Mouse (Mus musculus): ENCODE results near the gene Ptprcap.
A peak's percentile ranks its signal among the peaks of the same experiment; 100 is the strongest.
"Not testable (repeated sequence)": the region's sequence is repeated elsewhere in the genome, so short reads cannot be mapped to it uniquely, and the experiment has no call there.

Ptprcap gene

DNA sequence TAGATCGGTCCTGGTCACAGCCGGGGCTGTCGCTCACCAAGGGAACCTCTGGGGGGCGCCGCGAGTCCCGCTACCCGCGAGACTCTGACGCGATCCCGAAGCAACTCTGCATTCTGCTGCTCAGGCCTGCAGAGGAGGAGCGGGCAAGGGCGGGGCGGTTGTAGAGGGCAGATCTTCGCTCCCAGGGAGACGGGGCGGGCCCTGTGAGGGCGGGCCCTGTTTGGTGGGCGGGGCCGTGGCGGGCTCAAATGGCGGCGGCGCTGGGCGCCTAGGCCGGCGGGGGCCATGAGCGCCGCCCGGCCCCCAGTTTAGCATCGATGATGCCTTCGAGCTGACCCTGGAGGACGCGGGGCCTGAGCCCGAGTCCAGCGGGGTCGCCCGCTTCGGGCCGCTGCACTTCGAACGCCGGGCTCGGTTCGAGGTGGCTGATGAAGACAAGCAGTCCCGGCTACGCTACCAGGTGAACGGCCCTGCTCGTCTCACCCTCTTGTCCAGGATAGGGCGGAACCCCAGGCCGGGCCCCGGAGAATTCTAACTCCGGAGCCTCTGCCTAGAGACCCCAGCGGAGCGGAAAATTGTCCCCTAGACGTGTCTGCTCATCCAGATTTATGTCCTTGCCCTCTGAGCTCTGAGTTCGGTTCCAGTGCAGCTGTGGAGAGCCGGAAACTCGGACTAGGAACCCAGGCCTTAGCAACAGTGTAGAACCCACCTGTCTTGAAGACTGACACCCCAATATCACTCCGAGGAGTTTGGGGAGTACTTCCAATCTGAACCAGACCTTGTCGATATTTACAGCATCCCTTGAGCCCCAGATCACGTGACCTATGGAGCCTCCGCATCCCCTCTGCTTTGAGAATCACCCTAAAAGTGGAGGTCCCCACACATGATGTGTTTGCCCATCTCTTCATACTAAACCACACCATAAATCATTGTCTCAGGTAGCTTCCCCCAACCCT, 27.4 kb upstream of the Ptprcap start, which contains the start of gene Aip:
Aip (minus strand) TSS at position 118 of the 956 bp plus-strand sequence.
- peak; percentile 98 for DNase-seq (ENCODE audit: low spot score)

DNA sequence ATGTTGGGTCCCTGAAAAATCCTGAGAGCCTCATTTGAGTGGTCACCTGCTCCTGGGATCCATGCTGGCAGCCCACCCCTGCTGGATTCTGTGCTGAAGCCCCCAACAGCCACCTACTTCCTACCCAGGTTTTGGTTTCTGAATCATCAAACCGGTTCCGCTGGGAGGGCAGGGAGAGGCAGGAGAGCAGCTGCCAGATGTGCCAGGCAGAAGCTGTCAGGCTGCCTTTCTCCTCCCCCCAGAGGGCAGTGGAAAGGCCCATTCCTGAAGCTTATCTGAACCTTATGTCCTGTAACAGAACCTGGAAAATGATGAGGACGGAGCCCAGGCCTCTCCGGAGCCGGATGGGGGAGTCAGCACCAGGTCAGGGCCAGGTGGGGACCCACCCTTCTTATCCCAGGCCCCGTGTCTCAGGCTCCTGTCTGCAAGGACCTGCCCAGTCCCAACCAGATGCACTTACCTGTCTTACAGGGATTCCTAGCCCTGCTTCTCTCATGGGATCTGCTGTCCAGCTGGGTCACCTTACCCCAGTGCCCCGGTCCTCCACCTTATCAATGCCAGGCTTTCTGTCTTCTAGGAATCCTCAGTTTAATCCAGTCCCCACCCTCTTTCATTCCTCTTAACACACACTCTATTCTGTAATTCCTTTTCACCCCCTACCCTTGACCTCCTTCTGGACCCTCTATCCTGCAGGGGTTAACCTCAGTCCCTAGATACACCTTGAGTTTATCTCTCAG, 26.5 kb upstream of the Ptprcap start:
- no peak for DNase-seq (ENCODE audit: low spot score)

DNA sequence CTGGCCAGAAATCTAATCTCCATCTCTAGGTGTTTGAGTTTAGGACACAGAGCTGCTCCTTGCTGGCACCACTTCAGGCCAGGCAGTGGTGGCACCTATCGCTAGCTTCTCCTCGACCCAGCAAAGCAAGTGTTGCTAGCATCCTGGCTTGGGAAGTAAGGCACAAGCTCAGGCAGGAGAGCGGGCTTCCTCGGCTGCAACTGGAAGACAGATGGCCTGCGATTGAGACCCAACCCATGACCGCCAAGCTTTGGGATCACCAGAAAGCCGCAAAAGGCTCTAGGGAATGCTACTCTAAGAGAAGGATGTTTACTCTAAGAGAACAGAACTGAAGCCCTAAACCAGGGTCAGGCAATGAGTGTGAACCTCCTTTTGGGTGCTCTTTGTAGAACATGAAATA, 23.9 kb upstream of the Ptprcap start:
- DNase-seq (ENCODE audit: low spot score), result no peak

DNA sequence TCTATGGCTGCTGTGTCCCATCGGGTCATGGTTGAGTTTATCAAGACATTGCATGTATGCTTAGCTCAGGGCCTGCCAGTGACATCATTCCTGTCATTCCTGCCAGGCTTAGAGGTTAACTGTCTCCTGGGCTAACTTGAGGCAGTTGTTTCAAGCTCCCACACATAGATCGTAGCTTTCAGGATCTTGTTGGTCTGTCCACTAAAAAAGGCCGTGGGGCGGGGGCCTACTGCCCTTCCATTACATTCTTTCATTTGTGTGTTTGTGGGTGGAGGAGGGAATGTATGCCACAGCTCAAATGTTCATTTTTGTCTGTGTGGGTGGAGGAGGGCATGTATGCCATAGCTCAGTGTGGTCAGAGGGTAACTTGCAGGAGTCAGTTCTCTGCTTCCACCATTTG, 23.3 kb upstream of the Ptprcap start:
- DNase-seq (ENCODE audit: low spot score), result no peak

GRCm38 (mm10) chr19:4131075-4131474, 22.3 kb upstream of the Ptprcap start:
- DNase-seq (ENCODE audit: low spot score), result no peak

DNA sequence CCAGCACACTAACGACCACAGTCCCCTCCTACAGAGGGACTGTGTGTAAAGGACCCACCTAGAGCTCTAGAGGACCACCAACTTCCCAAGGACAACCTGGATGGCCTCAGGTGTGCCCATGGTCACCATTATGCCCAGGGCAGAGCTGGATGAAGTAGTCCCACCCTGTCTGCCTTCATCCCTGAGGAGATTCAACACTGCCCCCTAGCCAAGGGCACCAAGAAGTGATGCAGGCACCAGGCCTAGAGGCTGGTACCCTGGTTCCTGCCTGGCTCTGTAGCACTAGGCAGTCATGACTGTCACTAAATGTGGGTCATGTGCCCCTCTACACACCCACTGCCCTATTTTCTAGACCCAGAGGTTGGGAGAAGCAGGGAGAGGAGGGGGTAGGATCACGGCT, 21.6 kb upstream of the Ptprcap start:
- DNase-seq (ENCODE audit: low spot score), result no peak

- DNase-seq (ENCODE audit: low spot score), result no peak
Observed at GRCm38 (mm10) chr19:4134354-4134753, 19.1 kb upstream of the Ptprcap start.

GRCm38 (mm10) chr19:4135229-4135962, 18.0 kb upstream of the Ptprcap start:
- DNase-seq (ENCODE audit: low spot score), result not testable (repeated sequence)

DNA sequence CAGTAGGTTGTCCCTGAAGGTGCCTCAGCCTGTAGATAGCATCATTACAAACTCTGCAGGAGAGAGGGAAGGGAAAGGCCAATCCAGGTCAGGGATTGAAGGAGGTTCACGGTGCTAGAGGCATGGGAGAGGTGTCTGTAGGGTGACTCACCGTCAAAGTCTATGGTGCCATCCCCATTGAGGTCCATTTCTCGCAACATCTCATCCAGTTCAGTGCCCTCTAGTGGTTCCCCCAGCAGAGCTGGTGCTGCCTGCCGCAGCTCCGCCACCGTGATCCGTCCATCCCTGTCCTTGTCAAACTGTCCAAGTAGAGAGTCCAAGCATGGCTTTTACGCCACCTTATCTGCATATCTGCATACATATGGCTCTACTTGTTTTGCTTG, 17.4 kb upstream of the Ptprcap start:
- DNase-seq (ENCODE audit: low spot score), result not testable (repeated sequence)

GRCm38 (mm10) chr19:4136463-4136862, 16.9 kb upstream of the Ptprcap start:
- no peak for DNase-seq (ENCODE audit: low spot score)

DNA sequence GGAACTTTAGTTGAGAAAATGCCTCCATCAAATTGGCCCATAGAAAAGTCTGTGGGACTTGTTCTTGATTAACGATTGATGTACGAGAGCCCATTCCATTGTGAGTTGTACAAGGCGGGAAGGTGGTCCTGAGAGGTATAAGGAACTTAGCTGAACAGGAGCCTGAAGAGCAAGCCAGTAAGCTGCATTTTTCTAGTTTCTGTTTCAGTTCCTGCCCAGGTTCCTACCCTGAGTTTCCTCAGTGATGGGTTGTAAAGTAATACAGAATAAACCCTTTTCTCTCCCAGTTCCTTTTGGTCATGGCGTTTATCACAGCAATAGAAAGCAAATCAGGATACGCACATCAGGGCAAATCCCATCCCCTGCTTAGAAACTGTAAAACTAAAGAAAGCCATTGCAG, 15.5 kb upstream of the Ptprcap start:
- DNase-seq (ENCODE audit: low spot score), result no peak

GRCm38 (mm10) chr19:4139446-4139845, 14.0 kb upstream of the Ptprcap start, which contains the start of gene Gpr152:
Gpr152 (plus strand) TSS chr19:4139787.
- DNase-seq (ENCODE audit: low spot score), result no peak

GRCm38 (mm10) chr19:4140147-4140546, 13.3 kb upstream of the Ptprcap start:
- DNase-seq (ENCODE audit: low spot score), result no peak

- DNase-seq (ENCODE audit: low spot score), result no peak
Observed at GRCm38 (mm10) chr19:4142416-4143173, 10.8 kb upstream of the Ptprcap start.

DNA sequence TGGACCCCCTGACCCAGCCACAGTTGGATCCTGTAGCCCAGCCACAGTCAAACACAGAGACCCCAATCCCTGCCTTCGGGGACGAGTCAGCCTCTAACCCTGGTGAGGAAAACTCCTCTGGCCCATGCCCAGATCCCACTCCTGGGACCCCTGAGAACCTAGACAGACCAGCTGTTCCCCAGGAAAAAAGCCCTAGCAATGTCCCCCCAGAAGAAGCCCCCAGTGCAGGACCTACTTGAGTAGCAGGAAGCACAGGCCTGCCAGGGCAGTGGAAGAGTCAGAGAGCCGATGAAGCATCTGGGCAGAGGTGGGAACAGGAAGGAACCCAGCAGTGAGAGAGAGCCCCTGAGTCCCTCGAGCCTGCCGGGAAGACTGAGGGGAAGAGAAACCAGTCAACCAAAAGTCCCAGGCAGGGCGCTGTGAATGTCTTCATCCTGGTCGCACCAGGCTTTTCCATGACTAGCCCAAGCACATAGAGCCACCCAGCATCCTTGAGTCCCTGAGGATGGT, 9.6 kb upstream of the Ptprcap start, which contains the start of gene Cabp4:
Cabp4 (minus strand) TSS at position 275 of the 510 bp plus-strand sequence.
- no peak for DNase-seq (ENCODE audit: low spot score)

- DNase-seq (ENCODE audit: low spot score), result no peak
Observed at GRCm38 (mm10) chr19:4144550-4145498, 8.6 kb upstream of the Ptprcap start.

DNA sequence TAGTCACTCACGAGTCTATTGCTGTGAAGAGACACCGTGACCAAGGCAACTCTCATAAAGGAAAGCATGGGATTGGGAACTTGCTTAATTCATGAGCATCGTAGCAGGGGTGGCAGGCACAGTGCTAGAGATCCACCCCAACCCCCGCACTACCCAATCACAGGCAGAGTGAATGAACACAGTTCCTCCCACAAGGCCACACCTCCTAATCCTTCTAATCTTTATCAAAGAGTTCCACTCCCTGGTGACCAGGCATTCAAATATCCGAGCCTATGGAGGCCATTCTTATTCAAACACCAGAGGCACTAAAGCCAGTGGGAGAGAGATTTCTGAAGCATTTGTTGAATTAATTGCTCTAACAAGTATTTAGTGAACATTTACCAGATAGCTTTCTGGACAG, 7.5 kb upstream of the Ptprcap start:
- no peak for DNase-seq (ENCODE audit: low spot score)

- no peak for DNase-seq (ENCODE audit: low spot score)
Observed at GRCm38 (mm10) chr19:4146366-4147021, 6.9 kb upstream of the Ptprcap start.

GRCm38 (mm10) chr19:4147022-4147405, 6.4 kb upstream of the Ptprcap start:
- no peak for DNase-seq (ENCODE audit: low spot score)

Measured in layer of hippocampus, adult 11-12 months (tissue).